Mouse (Mus musculus) forebrain, embryonic 15.5 days (tissue): Measurements from ENCODE around the gene Rere. TPM values are rescaled to one million over a fixed set of nuclear protein-coding genes. Genes with fewer than 3 reads are reported as not detected.

ENCODE experiments used
- ATAC-seq: fragments of 200-750 bp; cut with Nextera tagmentation; replicated peaks from 2 replicates; pipeline ENCODE4 v1.8.0; 2017; ENCODE audit warnings: mild to moderate bottlenecking, moderate TSS enrichment, moderate library complexity
- H3K27ac ChIP-seq: fragments of 300-500 bp; sonication (generic); replicated peaks from 2 replicates; pipeline ENCODE4 v1.5.1; 2015; ENCODE audit warnings: mild to moderate bottlenecking, inconsistent platforms
- H3K27me3 ChIP-seq: fragments of 300-500 bp; sonication (generic); 2 replicates; pipeline ENCODE4 v1.6.1; 2015; ENCODE audit warnings: inconsistent platforms
- H3K36me3 ChIP-seq: fragments of 300-500 bp; sonication (generic); 2 replicates; pipeline ENCODE4 v1.6.1; 2015; ENCODE audit warnings: mild to moderate bottlenecking, inconsistent platforms
- H3K4me1 ChIP-seq: fragments of 300-500 bp; sonication (generic); 2 replicates; pipeline ENCODE4 v1.6.1; 2015; ENCODE audit warnings: inconsistent platforms
- H3K4me2 ChIP-seq: fragments of 300-500 bp; sonication (generic); replicated peaks from 2 replicates; pipeline ENCODE4 v1.6.1; 2015; ENCODE audit warnings: mild to moderate bottlenecking, inconsistent platforms
- H3K4me3 ChIP-seq: fragments of 300-500 bp; sonication (generic); 2 replicates; pipeline ENCODE4 v1.5.1; 2015; ENCODE audit warnings: mild to moderate bottlenecking, inconsistent platforms
- H3K9ac ChIP-seq: fragments of 300-500 bp; sonication (generic); replicated peaks from 2 replicates; pipeline ENCODE4 v1.6.1; 2015; ENCODE audit warnings: mild to moderate bottlenecking, inconsistent platforms
- H3K9me3 ChIP-seq: fragments of 300-500 bp; sonication (generic); 2 replicates; pipeline ENCODE4 v1.6.1; 2016; ENCODE audit warnings: inconsistent platforms
- WGBS: fragments of 180-500 bp; shearing (Covaris S2); methylation state at CpG from one replicate; pipeline ENCODE4 v1.1.7; 2015; ENCODE audit warnings: mixed read lengths; 5-methylcytosine and 5-hydroxymethylcytosine counted together
- polyA plus RNA-seq: library from polyadenylated mRNA; unstranded; fragments of >200 nt; fragmentation: Nextera tagmentation; extraction: Ambion mirVana; gene quantifications from 2 replicates; pipeline ENCODE4 v1.2.1, GENCODE M21; 2015

The Rere gene
- polyA plus RNA-seq, 1 experiment from 2014 or later, result 26.6 TPM

DNA sequence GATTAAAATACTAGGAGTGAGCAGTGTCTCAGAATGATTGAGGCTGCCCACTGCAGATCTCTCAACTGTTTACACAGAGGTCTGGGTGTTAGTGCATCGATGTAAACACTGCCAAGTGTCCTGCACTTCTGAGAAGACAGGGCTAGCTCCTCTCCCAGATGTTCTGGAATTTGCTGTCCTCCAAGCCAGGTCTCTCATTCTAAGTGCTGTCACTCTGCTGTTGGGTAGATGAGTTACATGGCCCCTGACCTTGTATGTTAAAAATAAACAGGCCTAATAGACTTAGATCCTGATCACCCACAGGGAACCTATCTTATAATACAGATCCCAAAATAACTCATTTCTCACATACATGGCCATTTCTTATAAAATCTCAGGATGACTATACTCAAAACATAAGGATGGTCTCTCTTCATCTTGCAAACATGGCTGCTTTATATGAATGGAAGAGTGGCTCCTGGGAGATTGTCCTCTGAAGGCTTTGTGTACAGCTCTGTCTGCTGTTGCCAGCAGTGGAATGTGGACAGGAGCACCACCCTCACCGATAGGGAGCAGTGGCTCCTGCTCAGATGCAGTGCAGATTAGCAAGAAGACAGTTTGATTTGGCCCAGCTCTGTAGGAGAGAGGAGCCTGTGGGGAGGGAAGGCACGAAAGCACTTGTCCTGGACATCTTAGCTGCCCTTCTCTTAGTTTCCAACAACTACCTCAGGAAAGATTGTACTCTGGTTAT lies 294.1 kb downstream of the Rere start:
- no peak overlapping the region for H3K4me2 ChIP-seq
- H3K36me3 ChIP-seq, result no peaks in the 10 kb centered on the region
- H3K27ac ChIP-seq, result no peak overlapping the region
- peaks cover 17% of the 10 kb centered on the region for H3K4me1 ChIP-seq
- H3K9me3 ChIP-seq, result no peaks in the 10 kb centered on the region
- 91% methylated on average over 3 of the region's 3 CpGs for WGBS
- no peaks in the 10 kb centered on the region for H3K27me3 ChIP-seq
- H3K9ac ChIP-seq, result no peak overlapping the region
- no peak for ATAC-seq
- no peak overlapping the region for H3K4me3 ChIP-seq

DNA sequence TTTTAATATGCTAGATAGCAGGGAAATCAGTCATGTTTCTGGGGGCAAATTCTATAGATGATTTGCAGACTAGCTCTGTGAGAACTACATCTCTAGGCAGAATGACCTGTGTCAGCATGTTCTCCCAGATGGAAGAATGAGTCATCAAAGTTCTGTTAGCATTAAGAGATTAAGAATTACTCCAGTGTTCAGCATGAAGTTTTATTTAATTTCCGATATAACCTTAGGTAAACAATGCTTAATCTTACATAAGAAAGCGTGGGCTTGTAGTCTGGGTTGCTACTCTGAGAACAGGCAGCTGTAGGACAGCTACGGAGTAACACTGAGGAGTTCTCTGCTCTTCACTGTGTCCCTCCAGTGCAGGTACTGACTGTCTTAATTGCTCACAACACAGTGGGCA lies 294.9 kb downstream of the Rere start:
- H3K27me3 ChIP-seq, result no peaks in the 10 kb centered on the region
- no peak for ATAC-seq
- peaks cover 10% of the 10 kb centered on the region; the same call in 1 of the 2 replicates for H3K4me1 ChIP-seq
- no peaks in the 10 kb centered on the region for H3K36me3 ChIP-seq
- H3K4me2 ChIP-seq, result no peak overlapping the region
- no peaks in the 10 kb centered on the region for H3K9me3 ChIP-seq
- H3K4me3 ChIP-seq, result no peak overlapping the region
- 90% methylated on average over 3 of the region's 3 CpGs for WGBS
- no peak overlapping the region for H3K27ac ChIP-seq
- H3K9ac ChIP-seq, result no peak overlapping the region

DNA sequence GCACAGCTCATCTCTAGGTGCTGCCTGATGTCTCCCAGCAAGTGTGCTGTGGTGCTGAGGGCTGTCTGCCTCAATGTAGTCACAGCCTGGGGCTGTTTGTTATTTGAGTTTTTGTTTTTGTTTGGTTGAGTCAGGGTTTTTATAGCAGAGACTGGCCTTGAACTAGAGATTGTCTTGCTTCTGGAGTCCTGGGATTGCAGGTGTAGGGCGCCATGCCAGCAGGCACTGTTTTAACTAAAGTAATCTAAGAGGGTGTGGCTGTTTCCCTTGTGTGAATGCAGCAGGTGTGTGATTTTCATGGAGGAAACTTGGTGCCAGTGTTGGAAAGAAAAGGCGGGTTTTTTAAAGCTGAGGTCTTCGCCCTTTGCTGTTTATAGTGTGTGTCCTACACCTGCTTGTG lies 296.6 kb downstream of the Rere start:
- ATAC-seq, result no peak
- WGBS, result 96% methylated on average over 3 of the region's 3 CpGs

DNA sequence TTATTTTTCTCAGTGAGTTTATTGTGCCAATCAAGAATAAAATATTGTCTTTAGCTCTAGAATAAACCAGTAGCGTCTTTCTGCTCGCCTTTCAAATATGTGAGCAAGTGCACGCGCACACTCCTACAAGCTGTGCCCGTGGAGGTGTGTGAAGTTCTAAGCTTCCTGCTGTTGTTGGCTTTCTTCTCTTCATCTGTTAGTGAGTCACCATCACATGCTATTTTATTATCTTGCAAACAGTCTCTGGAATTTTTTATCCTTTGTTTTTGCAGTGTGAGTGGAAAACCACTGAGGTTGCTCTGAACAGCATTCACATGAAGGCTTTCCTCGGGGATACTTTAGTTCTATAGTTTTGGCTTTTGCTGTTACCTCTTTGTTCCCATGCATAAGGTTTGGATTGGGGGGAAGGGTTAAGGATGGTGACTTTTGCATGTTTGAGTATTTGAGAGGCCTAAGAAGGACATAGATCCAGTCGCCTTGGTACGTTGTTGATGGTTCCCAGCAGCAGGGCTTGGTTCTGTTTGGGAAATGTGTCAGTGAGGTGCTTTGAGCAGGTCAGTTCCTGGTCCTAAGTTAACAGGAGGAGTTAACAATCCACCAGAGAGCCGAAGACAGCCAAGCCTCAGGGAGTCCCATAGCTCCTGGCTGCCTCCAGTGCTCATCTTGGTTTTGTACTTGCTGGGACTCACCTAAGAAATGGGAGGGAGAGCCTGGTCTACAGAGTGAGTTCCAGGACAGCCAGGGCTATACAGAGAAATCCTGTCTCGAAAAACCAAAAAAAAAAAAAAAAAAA lies 300.7 kb downstream of the Rere start:
- Histone ChIP-seq H3K27me3 (no peaks in the 10 kb centered on the region), H3K27ac (peak overlapping the region; percentile 23; the same call in 1 of the 2 replicates), H3K9me3 (no peaks in the 10 kb centered on the region), H3K36me3 (no peaks in the 10 kb centered on the region), H3K9ac (no peak overlapping the region), H3K4me3 (no peak overlapping the region), H3K4me1 (peaks cover 43% of the 10 kb centered on the region), H3K4me2 (no peak overlapping the region)
- no peak for ATAC-seq
- WGBS, result 72% methylated on average over 10 of the region's 10 CpGs

More for the DNA sequence above, 296.6 kb downstream of the Rere start:
- Histone ChIP-seq H3K4me3 (no peak overlapping the region), H3K36me3 (no peaks in the 10 kb centered on the region), H3K9ac (no peak overlapping the region), H3K27me3 (no peaks in the 10 kb centered on the region), H3K9me3 (no peaks in the 10 kb centered on the region), H3K4me2 (no peak overlapping the region), H3K4me1 (peaks cover 17% of the 10 kb centered on the region), H3K27ac (no peak overlapping the region)

DNA sequence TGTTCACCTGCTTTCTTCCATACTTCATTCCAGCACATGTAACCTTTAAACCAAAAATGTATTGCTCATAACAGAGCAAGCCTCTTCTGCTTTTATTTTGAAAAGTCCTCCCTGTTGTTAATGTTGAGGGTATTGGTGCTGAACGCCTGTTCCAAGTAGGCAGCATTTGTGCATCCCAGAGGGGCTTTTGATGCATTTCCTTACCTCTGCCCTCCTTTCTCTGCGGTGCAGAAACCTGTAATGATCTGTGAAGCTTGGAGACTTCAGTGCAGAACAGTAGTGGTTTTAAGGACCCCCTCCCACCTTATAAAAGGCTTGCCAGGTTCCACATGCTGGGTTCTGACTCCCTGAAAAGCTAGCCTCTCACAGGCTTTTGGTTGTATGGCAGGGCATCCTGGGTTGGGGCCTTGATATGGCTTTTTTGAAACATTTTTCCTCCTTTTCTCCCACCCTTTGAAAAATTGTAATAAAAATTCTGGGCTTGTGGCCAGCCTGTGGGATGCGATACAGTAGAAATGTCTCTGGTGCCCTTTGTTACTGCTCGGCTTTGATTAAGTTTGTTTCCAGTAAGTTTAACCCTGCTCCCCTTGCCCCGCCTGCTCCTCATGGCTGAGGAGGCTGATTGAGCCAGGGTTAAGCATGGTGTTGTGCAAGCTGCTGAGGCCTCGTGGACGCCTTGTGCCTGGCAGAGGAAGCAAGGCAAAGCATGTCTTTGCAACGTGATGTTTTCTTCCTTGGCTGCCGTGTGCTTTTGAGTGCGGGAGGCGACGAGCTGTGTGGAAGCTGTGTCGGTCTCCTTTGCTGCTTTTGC lies 301.7 kb downstream of the Rere start:
- Histone ChIP-seq H3K36me3 (no peaks in the 10 kb centered on the region), H3K9me3 (no peaks in the 10 kb centered on the region), H3K9ac (peak overlapping the region; percentile 20)

GRCm38 (mm10) chr4:150583777-150584135 lies 302.3 kb downstream of the Rere start:
- Histone ChIP-seq H3K36me3 (no peaks in the 10 kb centered on the region), H3K9me3 (no peaks in the 10 kb centered on the region), H3K27ac (peak overlapping the region; percentile 67), H3K4me3 (no peak overlapping the region), H3K27me3 (no peaks in the 10 kb centered on the region), H3K4me2 (no peak overlapping the region), H3K4me1 (peaks cover 46% of the 10 kb centered on the region), H3K9ac (peak overlapping the region; percentile 20; the same call in 1 of the 2 replicates)
- 64% methylated on average over 3 of the region's 3 CpGs for WGBS
- ATAC-seq, result 0 out of 2 replicates have a peak, but pooled peaks have one; percentile 38

More for the DNA sequence above, 301.7 kb downstream of the Rere start:
- 19% methylated on average over 13 of the region's 13 CpGs for WGBS
- peaks cover 46% of the 10 kb centered on the region for H3K4me1 ChIP-seq
- no peaks in the 10 kb centered on the region for H3K27me3 ChIP-seq
- H3K27ac ChIP-seq, result peak overlapping the region; percentile 67
- H3K4me3 ChIP-seq, result no peak overlapping the region
- H3K4me2 ChIP-seq, result no peak overlapping the region
- ATAC-seq, result peak; percentile 48

DNA sequence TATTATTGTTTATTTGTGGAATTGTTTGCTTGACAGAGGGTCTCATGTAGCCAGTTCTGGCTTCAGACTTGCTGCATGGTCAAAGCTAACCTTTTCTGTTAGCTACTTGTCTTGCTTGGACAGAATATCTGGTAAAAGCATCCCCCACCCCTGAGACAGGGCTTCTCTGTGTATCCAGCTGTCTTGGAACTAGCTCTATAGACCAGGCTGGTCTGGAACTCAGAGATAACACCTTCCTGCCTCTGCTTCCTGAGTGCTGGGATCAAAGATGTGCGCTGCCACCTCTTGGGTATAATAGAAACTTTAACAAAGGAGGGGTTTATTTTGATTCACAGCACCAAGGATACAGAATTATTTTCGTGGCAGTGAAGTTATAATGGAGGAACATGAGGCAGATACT lies 304.4 kb downstream of the Rere start:
- ATAC-seq, result no peak
- Histone ChIP-seq H3K27me3 (no peaks in the 10 kb centered on the region), H3K27ac (no peak overlapping the region), H3K9ac (no peak overlapping the region), H3K4me3 (no peak overlapping the region), H3K4me2 (no peak overlapping the region), H3K9me3 (no peaks in the 10 kb centered on the region), H3K4me1 (peaks cover 48% of the 10 kb centered on the region), H3K36me3 (no peaks in the 10 kb centered on the region)
- 90% methylated on average over 2 of the region's 2 CpGs for WGBS

DNA sequence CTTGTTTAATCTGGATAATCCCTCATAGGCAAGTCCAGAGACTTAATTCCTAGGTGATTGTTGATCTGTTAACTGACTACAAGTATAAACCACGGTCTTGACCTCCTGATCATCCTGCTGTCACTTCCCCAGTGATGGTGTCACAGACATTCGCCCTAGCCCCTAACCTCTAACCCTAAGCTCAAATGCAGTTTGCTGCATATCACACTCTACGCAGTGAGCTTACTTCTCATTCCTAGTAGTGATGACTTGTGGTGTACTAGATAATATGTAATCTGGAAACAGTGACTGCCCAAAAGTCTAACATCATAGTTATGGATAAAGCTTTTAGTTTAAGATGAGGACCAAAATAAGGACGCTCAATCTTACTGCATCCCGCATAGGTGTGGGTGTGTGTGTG lies 304.8 kb downstream of the Rere start:
- ATAC-seq, result no peak
- Histone ChIP-seq H3K27me3 (no peaks in the 10 kb centered on the region), H3K9me3 (no peaks in the 10 kb centered on the region), H3K4me3 (no peak overlapping the region), H3K4me1 (peaks cover 51% of the 10 kb centered on the region), H3K27ac (no peak overlapping the region), H3K4me2 (no peak overlapping the region), H3K9ac (no peak overlapping the region), H3K36me3 (no peaks in the 10 kb centered on the region)
- WGBS, result 96% methylated on average over 5 of the region's 5 CpGs

GRCm38 (mm10) chr4:150587597-150588299 lies 306.3 kb downstream of the Rere start:
- 80% methylated on average over 8 of the region's 8 CpGs for WGBS
- H3K4me2 ChIP-seq, result no peak overlapping the region
- no peak for ATAC-seq
- no peaks in the 10 kb centered on the region for H3K9me3 ChIP-seq
- H3K27ac ChIP-seq, result no peak overlapping the region
- no peak overlapping the region for H3K4me3 ChIP-seq
- H3K36me3 ChIP-seq, result no peaks in the 10 kb centered on the region
- H3K4me1 ChIP-seq, result peaks cover 42% of the 10 kb centered on the region
- no peak overlapping the region for H3K9ac ChIP-seq
- no peaks in the 10 kb centered on the region for H3K27me3 ChIP-seq

DNA sequence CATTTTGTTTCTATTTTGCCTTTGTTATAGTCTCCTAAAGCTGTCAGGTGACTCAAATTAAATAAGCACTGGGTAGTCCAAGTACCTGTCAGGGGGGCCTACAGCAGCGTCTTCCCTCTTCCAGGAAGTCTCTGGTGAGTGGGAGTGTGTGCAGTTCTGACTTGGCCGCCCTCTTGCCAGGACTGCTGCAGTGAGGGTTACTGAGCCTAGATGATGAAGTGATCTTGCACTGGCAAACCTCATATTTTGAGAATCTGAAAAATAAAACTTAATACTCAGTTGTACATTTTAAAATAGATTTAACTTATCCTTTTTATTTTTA lies 306.8 kb downstream of the Rere start:
- Histone ChIP-seq H3K4me3 (no peak overlapping the region), H3K4me1 (peaks cover 37% of the 10 kb centered on the region), H3K9ac (no peak overlapping the region), H3K36me3 (no peaks in the 10 kb centered on the region), H3K27ac (no peak overlapping the region), H3K4me2 (no peak overlapping the region), H3K9me3 (no peaks in the 10 kb centered on the region), H3K27me3 (no peaks in the 10 kb centered on the region)
- ATAC-seq, result no peak
- WGBS, result 89% methylated on average over 2 of the region's 2 CpGs

DNA sequence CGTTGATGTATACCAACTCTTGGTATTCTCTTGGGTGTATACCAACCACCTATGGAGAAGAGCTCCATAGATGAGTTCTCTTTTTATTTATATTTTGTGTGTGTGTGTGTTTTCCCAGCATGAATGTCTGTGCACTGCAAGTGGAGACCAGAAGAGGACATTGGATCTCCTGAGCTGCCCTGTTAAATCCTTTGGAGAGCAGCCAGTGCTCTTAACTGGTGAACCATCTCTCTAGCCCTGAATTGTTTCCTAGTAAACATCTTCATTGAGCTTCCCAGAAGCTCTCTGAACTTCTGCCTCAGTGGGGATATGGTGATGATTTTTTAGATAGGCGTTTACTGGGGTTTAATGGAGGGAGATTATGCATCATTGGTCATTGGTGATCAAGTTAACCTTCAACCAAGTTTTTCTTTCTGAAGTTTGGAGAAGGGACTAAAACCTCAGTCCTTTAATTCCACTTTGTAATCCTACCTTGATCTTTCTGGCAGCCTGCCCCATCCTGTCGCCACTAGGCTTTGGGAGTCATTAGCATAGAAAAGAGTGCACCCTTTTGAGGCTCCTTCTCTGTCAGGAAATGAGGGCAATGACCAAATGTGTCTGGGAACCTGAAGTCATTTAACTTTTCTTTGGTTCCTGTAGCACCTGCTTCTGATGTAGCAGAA lies 309.3 kb downstream of the Rere start:
- no peaks in the 10 kb centered on the region for H3K9me3 ChIP-seq
- no peak overlapping the region for H3K4me2 ChIP-seq
- no peak for ATAC-seq
- no peak overlapping the region for H3K9ac ChIP-seq
- H3K27ac ChIP-seq, result no peak overlapping the region
- no peaks in the 10 kb centered on the region for H3K36me3 ChIP-seq
- H3K27me3 ChIP-seq, result no peaks in the 10 kb centered on the region
- H3K4me3 ChIP-seq, result no peak overlapping the region
- H3K4me1 ChIP-seq, result peaks cover 17% of the 10 kb centered on the region
- 39% methylated on average over 3 of the region's 3 CpGs for WGBS
